Mouse (Mus musculus) liver, adult 2 months (tissue): ENCODE results near the gene Prkch.

Source experiments
- CTCF ChIP-seq: fragments of 200-500 bp; IDR thresholded peaks from 2 replicates; pipeline ENCODE4 v1.5.1; 2011; ENCODE audit warnings: low read depth, low read length, control low read depth
- POLR2A ChIP-seq: fragments of 200-500 bp; IDR thresholded peaks from 2 replicates; pipeline ENCODE4 v1.6.1; 2011; ENCODE audit warnings: low read length, control low read depth; ENCODE audit not compliant: insufficient read depth; ENCODE audit errors: extremely low read depth

GRCm38 (mm10) chr12:73632671-73633244 is 48.2 kb downstream of the Prkch start:
- no peak for TF ChIP-seq CTCF
- TF ChIP-seq POLR2A, result no peak
